Mouse (Mus musculus) cerebellum, adult 2 months (tissue): ENCODE measurements around the gene Pld1.

Experiments
- CTCF ChIP-seq: fragments of 200-500 bp; IDR thresholded peaks from 2 replicates; pipeline ENCODE4 v1.5.1; 2011; ENCODE audit warnings: low read depth, mild to moderate bottlenecking, control low read depth, low read length, moderate library complexity, borderline replicate concordance; ENCODE audit not compliant: insufficient read depth
- POLR2A ChIP-seq: fragments of 200-500 bp; IDR thresholded peaks from 2 replicates; pipeline ENCODE4 v1.6.1; 2011; ENCODE audit warnings: low read length, control low read depth, borderline replicate concordance; ENCODE audit not compliant: insufficient read depth

GRCm38 (mm10) chr3:27918656-27919436, 19.6 kb upstream of the Pld1 start:
- no peak for TF ChIP-seq CTCF
- TF ChIP-seq POLR2A = no peak
